Mouse (Mus musculus): Measurements from ENCODE around the gene Slc25a28. TPM values are rescaled to one million over a fixed set of nuclear protein-coding genes. Genes with fewer than 3 reads are reported as not detected.

Gene Slc25a28
- polyA plus RNA-seq, 1 experiment, result 23.0 TPM

DNA sequence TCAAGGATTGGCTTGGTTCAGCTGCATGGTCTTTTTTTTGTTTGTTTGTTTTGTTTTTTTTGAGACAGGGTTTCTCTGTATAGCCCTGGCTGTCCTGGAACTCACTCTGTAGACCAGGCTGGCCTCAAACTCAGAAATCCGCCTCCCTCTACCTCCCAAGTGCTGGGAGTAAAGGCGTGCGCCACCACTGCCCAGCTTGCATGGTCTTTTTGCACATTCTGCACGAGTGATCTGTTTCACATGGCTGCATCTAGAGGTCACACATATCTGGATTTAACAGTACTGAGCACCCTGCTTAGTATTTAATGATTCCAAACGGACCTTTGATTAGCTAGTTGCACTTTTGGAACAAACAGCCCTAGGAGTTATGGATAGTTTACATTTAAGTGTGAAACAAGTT, 37.3 kb upstream of the Slc25a28 start:
- no peaks in the 10 kb centered on the region for H3K79me3 ChIP-seq (ENCODE audit: low read depth)
- peaks cover 15% of the 10 kb centered on the region for H3K36me3 ChIP-seq (ENCODE audit: control insufficient read depth, insufficient read depth)
- H3ac ChIP-seq (ENCODE audit: control insufficient read depth, insufficient read length, low read depth), result no peak overlapping the region

GRCm38 (mm10) chr19:43711159-43711916, 36.7 kb upstream of the Slc25a28 start:
- Histone ChIP-seq H3K79me2 (ENCODE audit: control insufficient read depth, insufficient read depth) (no peaks in the 10 kb centered on the region), H3ac (ENCODE audit: control insufficient read depth, insufficient read length, low read depth) (no peak overlapping the region), H3K36me3 (ENCODE audit: control insufficient read depth, insufficient read depth) (peaks cover 15% of the 10 kb centered on the region), H3K27me3 (ENCODE audit: control insufficient read depth, insufficient read depth, insufficient read length) (no peaks in the 10 kb centered on the region), H3K4me3 (ENCODE audit: insufficient read depth, poor library complexity, severe bottlenecking) (no peak overlapping the region), H3K79me3 (ENCODE audit: low read depth) (no peaks in the 10 kb centered on the region)
- no peak for TF ChIP-seq MYOD1 (IDR thresholded peaks at IDR 0.05; ENCODE audit: control insufficient read depth, insufficient read length, low read depth)
- TF ChIP-seq MAX (IDR thresholded peaks at IDR 0.05), result no peak
- TF ChIP-seq USF1 (IDR thresholded peaks at IDR 0.05; ENCODE audit: low read depth), result no peak
- no peak for TF ChIP-seq CEBPB (IDR thresholded peaks at IDR 0.05; ENCODE audit: low read depth)
- TF ChIP-seq MYOG (IDR thresholded peaks at IDR 0.05; ENCODE audit: control insufficient read depth, extremely low read depth, insufficient read length), result no peak
- no peak for TF ChIP-seq CTCF (IDR thresholded peaks at IDR 0.05; ENCODE audit: control insufficient read depth, insufficient read depth, insufficient read length)
- no peak for TF ChIP-seq FOSL1 (IDR thresholded peaks at IDR 0.05; ENCODE audit: insufficient read depth, low read length, poor library complexity, severe bottlenecking)

More for the DNA sequence above, 37.3 kb upstream of the Slc25a28 start:
- Histone ChIP-seq H3K27me3 (ENCODE audit: control insufficient read depth, insufficient read depth, insufficient read length) (no peaks in the 10 kb centered on the region), H3K4me3 (ENCODE audit: insufficient read depth, poor library complexity, severe bottlenecking) (no peak overlapping the region), H3K79me2 (ENCODE audit: control insufficient read depth, insufficient read depth) (no peaks in the 10 kb centered on the region)
- TF ChIP-seq CEBPB (IDR thresholded peaks at IDR 0.05; ENCODE audit: low read depth), result no peak
- TF ChIP-seq MAX (IDR thresholded peaks at IDR 0.05), result no peak
- TF ChIP-seq USF1 (IDR thresholded peaks at IDR 0.05; ENCODE audit: low read depth), result no peak
- no peak for TF ChIP-seq MYOD1 (IDR thresholded peaks at IDR 0.05; ENCODE audit: control insufficient read depth, insufficient read length, low read depth)

DNA sequence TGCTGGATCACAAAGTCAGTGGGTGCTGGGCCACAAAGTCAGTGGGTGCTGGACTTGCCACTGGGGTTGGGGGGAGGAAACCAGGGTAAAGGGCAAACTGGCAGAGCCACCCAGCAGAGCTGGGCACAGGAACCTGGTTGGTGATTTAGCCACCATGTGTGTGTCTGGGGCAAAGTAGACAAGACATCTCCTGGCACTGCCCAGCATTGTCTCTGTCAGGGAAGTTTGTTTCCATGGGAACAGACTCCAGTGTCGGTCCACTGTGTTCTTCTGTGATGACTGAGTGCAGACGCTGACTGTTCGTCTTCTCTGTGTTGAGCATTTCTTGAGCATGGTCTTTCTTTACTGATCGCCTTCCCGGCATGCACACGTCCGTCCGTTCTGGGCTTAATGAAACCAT, 34.6 kb upstream of the Slc25a28 start:
- no peaks in the 10 kb centered on the region for H3K27me3 ChIP-seq (ENCODE audit: control insufficient read depth, insufficient read depth, insufficient read length)
- H3K79me2 ChIP-seq (ENCODE audit: control insufficient read depth, insufficient read depth), result no peaks in the 10 kb centered on the region
- no peak overlapping the region for H3K4me3 ChIP-seq (ENCODE audit: insufficient read depth, poor library complexity, severe bottlenecking)
- no peaks in the 10 kb centered on the region for H3K79me3 ChIP-seq (ENCODE audit: low read depth)
- H3ac ChIP-seq (ENCODE audit: control insufficient read depth, insufficient read length, low read depth), result no peak overlapping the region
- TF ChIP-seq MYOD1 (IDR thresholded peaks at IDR 0.05; ENCODE audit: control insufficient read depth, insufficient read length, low read depth), result no peak
- TF ChIP-seq MYOG (IDR thresholded peaks at IDR 0.05; ENCODE audit: control insufficient read depth, extremely low read depth, insufficient read length), result no peak
- TF ChIP-seq FOSL1 (IDR thresholded peaks at IDR 0.05; ENCODE audit: insufficient read depth, low read length, poor library complexity, severe bottlenecking), result no peak
- no peak for TF ChIP-seq CEBPB (IDR thresholded peaks at IDR 0.05; ENCODE audit: low read depth)
- TF ChIP-seq CTCF (IDR thresholded peaks at IDR 0.05; ENCODE audit: control insufficient read depth, insufficient read depth, insufficient read length), result no peak
- no peak for TF ChIP-seq MAX (IDR thresholded peaks at IDR 0.05)
- TF ChIP-seq USF1 (IDR thresholded peaks at IDR 0.05; ENCODE audit: low read depth), result no peak
- peaks cover 22% of the 10 kb centered on the region for H3K36me3 ChIP-seq (ENCODE audit: control insufficient read depth, insufficient read depth)

- Histone ChIP-seq H3K27me3 (ENCODE audit: control insufficient read depth, insufficient read depth, insufficient read length) (no peaks in the 10 kb centered on the region), H3K79me2 (ENCODE audit: control insufficient read depth, insufficient read depth) (no peaks in the 10 kb centered on the region), H3ac (ENCODE audit: control insufficient read depth, insufficient read length, low read depth) (no peak overlapping the region), H3K36me3 (ENCODE audit: control insufficient read depth, insufficient read depth) (peaks cover 20% of the 10 kb centered on the region), H3K4me3 (ENCODE audit: insufficient read depth, poor library complexity, severe bottlenecking) (no peak overlapping the region), H3K79me3 (ENCODE audit: low read depth) (no peaks in the 10 kb centered on the region)
- TF ChIP-seq FOSL1 (IDR thresholded peaks at IDR 0.05; ENCODE audit: insufficient read depth, low read length, poor library complexity, severe bottlenecking), result no peak
- TF ChIP-seq MYOD1 (IDR thresholded peaks at IDR 0.05; ENCODE audit: control insufficient read depth, insufficient read length, low read depth), result no peak
- no peak for TF ChIP-seq MYOG (IDR thresholded peaks at IDR 0.05; ENCODE audit: control insufficient read depth, extremely low read depth, insufficient read length)
- no peak for TF ChIP-seq CTCF (IDR thresholded peaks at IDR 0.05; ENCODE audit: control insufficient read depth, insufficient read depth, insufficient read length)
- no peak for TF ChIP-seq USF1 (IDR thresholded peaks at IDR 0.05; ENCODE audit: low read depth)
- TF ChIP-seq MAX (IDR thresholded peaks at IDR 0.05), result no peak
- no peak for TF ChIP-seq CEBPB (IDR thresholded peaks at IDR 0.05; ENCODE audit: low read depth)
These were observed 33.5 kb upstream of the Slc25a28 start for GRCm38 (mm10) chr19:43708206-43708605.

GRCm38 (mm10) chr19:43704787-43705497, 30.3 kb upstream of the Slc25a28 start:
- Histone ChIP-seq H3K79me3 (ENCODE audit: low read depth) (no peaks in the 10 kb centered on the region), H3K4me3 (ENCODE audit: insufficient read depth, poor library complexity, severe bottlenecking) (no peak overlapping the region), H3K36me3 (ENCODE audit: control insufficient read depth, insufficient read depth) (peaks cover 12% of the 10 kb centered on the region), H3K27me3 (ENCODE audit: control insufficient read depth, insufficient read depth, insufficient read length) (no peaks in the 10 kb centered on the region), H3ac (ENCODE audit: control insufficient read depth, insufficient read length, low read depth) (no peak overlapping the region), H3K79me2 (ENCODE audit: control insufficient read depth, insufficient read depth) (no peaks in the 10 kb centered on the region)
- TF ChIP-seq MAX (IDR thresholded peaks at IDR 0.05) (no peak), FOSL1 (IDR thresholded peaks at IDR 0.05; ENCODE audit: insufficient read depth, low read length, poor library complexity, severe bottlenecking) (no peak), MYOG (IDR thresholded peaks at IDR 0.05; ENCODE audit: control insufficient read depth, extremely low read depth, insufficient read length) (no peak)

Data from C2C12 (cell line).